Mouse (Mus musculus): ENCODE measurements at regions not wholly inside any gene's neighbourhood (a gene's known extent, or its start where the extent isn't known, plus 50 kb on each side); places are given as distances from the start of the nearest gene placed in this dataset.

GRCm38 (mm10) chr15:5414401-5414800, 170.4 kb upstream of the Ptger4 start:
- 84% methylated on average over 5 of the region's 5 CpGs for WGBS
- Histone ChIP-seq H3K4me1 (replicated peaks) (no peaks in the 10 kb centered on the region), H3K27me3 (no peaks in the 10 kb centered on the region), H3K36me3 (no peaks in the 10 kb centered on the region), H3K9ac (no peak overlapping the region), H3K27ac (no peak overlapping the region), H3K4me3 (no peak overlapping the region), H3K4me2 (no peak overlapping the region), H3K9me3 (replicated peaks) (no peaks in the 10 kb centered on the region)
- no peak for ATAC-seq (replicated peaks; ENCODE audit: insufficient number of reproducible peaks, insufficient read depth, low FRiP score, low read depth)

GRCm38 (mm10) chr15:5416031-5416430, 172.0 kb upstream of the Ptger4 start:
- WGBS, result 72% methylated on average over 3 of the region's 3 CpGs
- no peaks in the 10 kb centered on the region for H3K36me3 ChIP-seq
- no peak for ATAC-seq (replicated peaks; ENCODE audit: insufficient number of reproducible peaks, insufficient read depth, low FRiP score, low read depth)
- no peak overlapping the region for H3K4me3 ChIP-seq
- H3K9me3 ChIP-seq (replicated peaks), result no peaks in the 10 kb centered on the region
- no peak overlapping the region for H3K27ac ChIP-seq
- no peaks in the 10 kb centered on the region for H3K4me1 ChIP-seq (replicated peaks)
- no peak overlapping the region for H3K4me2 ChIP-seq
- H3K9ac ChIP-seq, result no peak overlapping the region
- no peaks in the 10 kb centered on the region for H3K27me3 ChIP-seq

DNA sequence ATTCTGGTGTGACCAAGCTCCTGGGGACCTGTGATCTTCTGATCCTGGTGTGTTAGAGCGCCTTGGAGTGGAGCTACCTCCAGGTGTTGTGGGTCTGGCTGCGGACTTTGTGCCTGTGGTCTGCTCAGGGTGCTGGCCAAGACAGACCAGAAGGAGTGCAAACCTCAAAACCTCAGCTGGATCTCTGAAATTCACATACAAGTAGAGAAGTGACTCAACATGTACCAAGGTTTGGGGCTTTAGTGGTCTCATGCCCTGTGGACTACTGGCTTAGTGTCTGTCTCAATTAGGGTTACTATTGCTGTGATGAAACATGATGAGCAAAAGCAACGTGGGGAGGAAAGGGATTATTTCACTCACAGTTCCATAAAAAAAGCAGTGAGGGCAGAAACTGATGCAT, 182.7 kb upstream of the Ptger4 start:
- 76% methylated on average over 3 of the region's 3 CpGs for WGBS
- H3K9ac ChIP-seq, result no peak overlapping the region
- H3K27me3 ChIP-seq, result no peaks in the 10 kb centered on the region
- no peak overlapping the region for H3K4me2 ChIP-seq
- H3K4me1 ChIP-seq (replicated peaks), result no peaks in the 10 kb centered on the region
- no peak overlapping the region for H3K4me3 ChIP-seq
- H3K9me3 ChIP-seq (replicated peaks), result no peaks in the 10 kb centered on the region
- no peak for ATAC-seq (replicated peaks; ENCODE audit: insufficient number of reproducible peaks, insufficient read depth, low FRiP score, low read depth)
- no peaks in the 10 kb centered on the region for H3K36me3 ChIP-seq
- H3K27ac ChIP-seq, result no peak overlapping the region

DNA sequence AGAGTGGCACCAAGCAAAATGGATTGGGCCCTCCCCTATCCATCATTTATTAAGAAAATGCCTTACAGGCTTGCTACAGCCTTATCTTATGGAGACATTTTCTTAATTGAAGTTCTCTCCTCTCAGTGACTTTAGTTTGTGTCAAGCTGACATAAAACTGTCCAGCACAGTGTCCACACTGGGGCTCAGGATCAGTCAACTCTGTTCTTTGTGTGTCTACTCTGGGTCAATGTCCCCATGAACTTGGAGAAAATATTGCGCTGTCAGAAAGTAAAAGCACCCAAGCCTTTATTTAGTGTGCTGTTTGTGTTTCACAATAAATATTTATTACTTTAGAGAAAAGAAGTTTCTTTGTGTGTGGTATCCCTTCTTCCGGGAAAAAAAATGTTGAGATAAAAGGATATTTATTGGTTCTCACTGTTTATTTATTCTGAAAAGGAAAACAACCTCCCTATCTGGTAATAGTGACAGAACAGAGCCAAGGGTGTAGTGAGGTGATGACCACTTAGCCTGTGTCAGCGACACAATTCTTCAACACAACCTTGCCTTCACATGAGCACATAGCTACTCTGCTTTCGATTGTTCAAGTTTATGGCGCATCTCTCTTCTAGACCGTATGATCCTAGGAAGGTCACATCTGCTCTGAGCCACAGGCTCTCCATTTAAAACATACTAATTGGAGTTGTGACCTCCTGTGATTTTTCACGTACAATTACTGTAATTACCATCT, 183.5 kb upstream of the Ptger4 start:
- Histone ChIP-seq H3K9ac (no peak overlapping the region), H3K4me2 (no peak overlapping the region), H3K27me3 (no peaks in the 10 kb centered on the region), H3K4me3 (no peak overlapping the region), H3K36me3 (no peaks in the 10 kb centered on the region), H3K27ac (no peak overlapping the region), H3K9me3 (replicated peaks) (no peaks in the 10 kb centered on the region), H3K4me1 (replicated peaks) (no peaks in the 10 kb centered on the region)
- 89% methylated on average over 7 of the region's 7 CpGs for WGBS
- no peak for ATAC-seq (replicated peaks; ENCODE audit: insufficient number of reproducible peaks, insufficient read depth, low FRiP score, low read depth)

- no peak overlapping the region for H3K27ac ChIP-seq
- H3K36me3 ChIP-seq, result no peaks in the 10 kb centered on the region
- H3K4me1 ChIP-seq (replicated peaks), result no peaks in the 10 kb centered on the region
- no peaks in the 10 kb centered on the region for H3K9me3 ChIP-seq (replicated peaks)
- H3K4me3 ChIP-seq, result no peak overlapping the region
- H3K9ac ChIP-seq, result no peak overlapping the region
- H3K4me2 ChIP-seq, result no peak overlapping the region
- no peaks in the 10 kb centered on the region for H3K27me3 ChIP-seq
- 65% methylated on average over 2 of the region's 2 CpGs for WGBS
- ATAC-seq (replicated peaks; ENCODE audit: insufficient number of reproducible peaks, insufficient read depth, low FRiP score, low read depth), result no peak
These were observed 188.0 kb upstream of the Ptger4 start for GRCm38 (mm10) chr15:5432018-5432417.

GRCm38 (mm10) chr15:5437020-5437419, 193.0 kb upstream of the Ptger4 start:
- Histone ChIP-seq H3K9ac (no peak overlapping the region), H3K4me3 (no peak overlapping the region), H3K27me3 (no peaks in the 10 kb centered on the region), H3K36me3 (no peaks in the 10 kb centered on the region), H3K4me2 (no peak overlapping the region), H3K4me1 (replicated peaks) (no peaks in the 10 kb centered on the region), H3K27ac (no peak overlapping the region), H3K9me3 (replicated peaks) (no peaks in the 10 kb centered on the region)
- no peak for ATAC-seq (replicated peaks; ENCODE audit: insufficient number of reproducible peaks, insufficient read depth, low FRiP score, low read depth)
- 64% methylated on average over 1 of the region's 1 CpGs for WGBS

DNA sequence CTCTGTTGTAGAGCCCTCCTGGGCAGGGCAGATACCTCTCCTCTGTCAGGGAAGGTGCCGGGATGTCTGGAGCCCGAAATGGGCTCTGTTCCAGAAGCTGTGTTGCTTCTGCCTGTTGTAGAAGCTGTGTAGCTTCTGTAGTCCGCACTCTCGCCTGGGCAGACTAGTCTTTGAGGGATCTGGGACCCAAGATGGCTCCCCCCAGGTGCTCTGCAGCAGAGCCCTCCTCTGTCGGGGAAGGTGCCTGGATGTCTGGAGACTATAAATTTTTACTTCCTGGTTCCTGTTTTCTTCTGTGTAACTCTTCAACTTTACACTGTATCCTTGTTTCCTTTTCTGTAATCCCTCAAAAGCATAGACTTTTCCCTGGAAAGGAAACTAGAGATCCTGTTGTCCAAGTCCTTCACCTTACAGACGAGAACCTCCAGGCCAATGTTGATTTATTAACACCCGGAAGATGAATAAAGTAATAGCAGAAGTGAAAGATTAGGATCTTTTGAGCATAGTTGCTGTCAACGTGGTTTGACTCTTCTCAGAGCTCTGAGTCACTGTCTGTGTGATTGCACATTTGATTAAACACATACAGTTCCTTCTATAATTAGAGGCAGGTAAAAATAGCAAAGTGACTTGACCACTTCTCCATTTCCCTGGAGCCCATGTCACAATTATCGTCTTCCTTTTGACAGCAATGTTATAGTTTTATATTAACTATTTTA, 202.2 kb upstream of the Ptger4 start:
- 62% methylated on average over 9 of the region's 9 CpGs for WGBS
- no peak for ATAC-seq (replicated peaks; ENCODE audit: insufficient number of reproducible peaks, insufficient read depth, low FRiP score, low read depth)
- Histone ChIP-seq H3K27ac (no peak overlapping the region), H3K36me3 (no peaks in the 10 kb centered on the region), H3K4me3 (no peak overlapping the region), H3K9ac (no peak overlapping the region), H3K4me2 (no peak overlapping the region), H3K9me3 (replicated peaks) (no peaks in the 10 kb centered on the region), H3K4me1 (replicated peaks) (peaks cover 4% of the 10 kb centered on the region), H3K27me3 (no peaks in the 10 kb centered on the region)

DNA sequence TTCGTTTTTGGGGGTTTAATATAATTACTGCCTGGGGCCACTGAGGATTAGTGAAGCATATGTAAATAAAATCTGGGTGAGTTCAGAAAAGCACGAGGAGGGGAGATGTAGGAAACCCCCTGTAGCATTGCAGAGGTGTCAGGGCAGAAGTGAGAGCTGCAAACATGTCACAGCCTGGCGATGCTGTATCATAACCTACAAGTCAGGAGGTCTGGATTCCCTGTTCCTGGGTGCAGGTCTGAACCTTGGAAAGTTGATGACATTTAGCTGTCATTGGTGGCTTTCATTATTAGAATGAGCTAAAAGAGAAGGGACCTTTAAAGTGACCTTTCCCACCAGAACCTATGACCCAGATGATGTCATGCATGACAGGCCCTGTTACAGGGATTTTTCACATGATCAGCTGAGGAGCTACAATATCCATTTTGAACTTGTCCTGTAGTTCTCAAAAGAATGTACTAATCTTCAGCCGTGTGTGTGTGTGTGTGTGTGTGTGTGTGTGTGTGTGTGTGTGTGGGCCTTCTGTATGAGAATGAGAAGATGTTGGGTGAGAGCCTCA, 202.8 kb upstream of the Ptger4 start:
- no peaks in the 10 kb centered on the region for H3K27me3 ChIP-seq

DNA sequence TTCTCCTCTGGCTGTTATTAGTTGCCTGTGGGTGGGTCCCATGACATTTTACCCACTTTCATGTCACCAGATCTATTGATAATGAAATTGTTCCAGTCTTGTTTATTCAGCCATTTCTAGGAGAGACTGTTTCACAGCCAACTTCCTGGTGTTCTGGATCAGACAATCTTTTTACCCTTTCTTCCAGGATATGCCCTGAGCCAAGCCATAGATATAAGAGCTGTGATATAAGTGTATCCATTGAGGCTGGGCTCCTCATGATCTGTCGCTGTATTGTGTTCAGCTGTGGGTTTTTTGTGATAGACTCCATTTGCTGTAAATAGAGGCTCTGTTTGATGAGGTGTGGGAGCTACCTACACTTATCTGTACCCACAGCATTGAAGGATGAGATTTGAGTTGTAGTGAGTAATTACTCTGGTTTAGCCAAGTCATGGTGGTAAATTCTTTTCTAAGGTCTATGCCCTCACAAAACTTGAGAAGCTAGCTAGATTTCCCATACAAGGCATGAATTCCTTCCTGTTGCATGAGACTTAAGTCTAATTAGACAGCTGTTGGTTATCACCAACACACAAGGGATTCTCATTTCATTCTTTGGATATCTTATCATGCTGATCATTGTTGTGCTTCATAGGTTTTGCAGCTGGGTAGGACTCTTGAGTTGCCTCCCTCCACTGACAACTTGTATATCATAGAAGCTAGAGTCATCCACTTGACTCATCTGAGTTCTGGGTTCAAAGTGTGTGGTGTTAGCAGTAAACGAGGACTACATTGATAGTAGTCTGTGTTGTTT, 203.9 kb upstream of the Ptger4 start:
- no peaks in the 10 kb centered on the region for H3K9me3 ChIP-seq (replicated peaks)
- no peaks in the 10 kb centered on the region for H3K36me3 ChIP-seq
- H3K27ac ChIP-seq, result no peak overlapping the region
- peaks cover 4% of the 10 kb centered on the region for H3K4me1 ChIP-seq (replicated peaks)
- 66% methylated on average over 2 of the region's 2 CpGs for WGBS
- H3K4me2 ChIP-seq, result no peak overlapping the region
- no peak overlapping the region for H3K4me3 ChIP-seq
- H3K9ac ChIP-seq, result no peak overlapping the region
- no peak for ATAC-seq (replicated peaks; ENCODE audit: insufficient number of reproducible peaks, insufficient read depth, low FRiP score, low read depth)
- no peaks in the 10 kb centered on the region for H3K27me3 ChIP-seq

More for the DNA sequence above, 202.8 kb upstream of the Ptger4 start:
- H3K9me3 ChIP-seq (replicated peaks), result no peaks in the 10 kb centered on the region
- 55% methylated on average over 4 of the region's 4 CpGs for WGBS
- H3K4me2 ChIP-seq, result no peak overlapping the region
- no peak overlapping the region for H3K9ac ChIP-seq
- peaks cover 4% of the 10 kb centered on the region for H3K4me1 ChIP-seq (replicated peaks)
- ATAC-seq (replicated peaks; ENCODE audit: insufficient number of reproducible peaks, insufficient read depth, low FRiP score, low read depth), result no peak
- H3K36me3 ChIP-seq, result no peaks in the 10 kb centered on the region
- H3K4me3 ChIP-seq, result no peak overlapping the region
- no peak overlapping the region for H3K27ac ChIP-seq

DNA sequence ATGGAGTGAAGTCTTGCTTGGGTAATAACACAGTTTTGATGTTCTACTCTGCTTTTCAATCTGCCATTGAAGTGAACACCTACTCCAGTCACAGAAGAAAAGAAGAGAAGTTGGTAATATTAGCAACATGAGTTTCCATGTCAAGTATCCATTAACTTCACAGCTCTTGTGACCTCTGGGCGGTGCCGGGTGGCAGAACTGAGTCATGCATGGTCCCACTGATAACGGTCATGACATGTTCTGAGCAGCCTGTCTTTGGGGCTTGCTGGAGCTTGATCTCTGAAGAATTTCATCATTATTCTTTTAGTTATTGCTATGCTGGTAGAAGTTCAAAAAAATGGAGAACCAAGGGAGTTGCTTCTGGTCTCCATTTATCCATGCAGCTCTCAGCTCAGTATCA, 215.1 kb upstream of the Ptger4 start:
- H3K36me3 ChIP-seq, result no peaks in the 10 kb centered on the region
- ATAC-seq (replicated peaks; ENCODE audit: insufficient number of reproducible peaks, insufficient read depth, low FRiP score, low read depth), result no peak
- 67% methylated on average over 3 of the region's 3 CpGs for WGBS
- H3K4me2 ChIP-seq, result no peak overlapping the region
- H3K27me3 ChIP-seq, result no peaks in the 10 kb centered on the region
- no peak overlapping the region for H3K9ac ChIP-seq
- no peaks in the 10 kb centered on the region for H3K9me3 ChIP-seq (replicated peaks)
- no peaks in the 10 kb centered on the region for H3K4me1 ChIP-seq (replicated peaks)
- H3K4me3 ChIP-seq, result no peak overlapping the region
- no peak overlapping the region for H3K27ac ChIP-seq

DNA sequence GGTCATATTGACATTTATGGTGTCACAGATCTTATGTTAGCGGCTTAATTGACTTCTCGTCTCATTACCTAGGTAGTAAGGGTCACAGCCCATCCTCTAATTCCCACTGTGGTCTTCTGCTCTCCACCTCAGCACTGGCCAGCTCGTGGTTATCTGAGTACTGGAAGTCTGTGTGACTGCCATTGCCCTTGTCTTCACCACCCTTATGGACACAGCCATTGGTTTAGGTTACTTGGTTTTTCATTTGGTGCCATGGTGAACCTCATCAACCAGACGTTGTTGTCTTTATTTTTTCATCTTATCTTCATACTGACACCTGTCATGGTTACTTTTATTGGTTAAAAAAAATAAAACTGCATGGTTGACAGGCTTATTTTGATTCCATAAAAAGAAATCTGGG, 215.6 kb upstream of the Ptger4 start:
- Histone ChIP-seq H3K4me1 (replicated peaks) (no peaks in the 10 kb centered on the region), H3K9me3 (replicated peaks) (no peaks in the 10 kb centered on the region), H3K4me2 (no peak overlapping the region), H3K9ac (no peak overlapping the region), H3K27me3 (no peaks in the 10 kb centered on the region), H3K4me3 (no peak overlapping the region), H3K27ac (no peak overlapping the region), H3K36me3 (no peaks in the 10 kb centered on the region)
- ATAC-seq (replicated peaks; ENCODE audit: insufficient number of reproducible peaks, insufficient read depth, low FRiP score, low read depth), result no peak
- WGBS, result 84% methylated on average over 4 of the region's 4 CpGs
